Mouse (Mus musculus): ENCODE measurements at regions not wholly inside any gene's neighbourhood (a gene's known extent, or its start where the extent isn't known, plus 50 kb on each side); places are given as distances from the start of the nearest gene placed in this dataset.
"Not testable (repeated sequence)": the region's sequence is repeated elsewhere in the genome, so short reads cannot be mapped to it uniquely, and the experiment has no call there.

DNA sequence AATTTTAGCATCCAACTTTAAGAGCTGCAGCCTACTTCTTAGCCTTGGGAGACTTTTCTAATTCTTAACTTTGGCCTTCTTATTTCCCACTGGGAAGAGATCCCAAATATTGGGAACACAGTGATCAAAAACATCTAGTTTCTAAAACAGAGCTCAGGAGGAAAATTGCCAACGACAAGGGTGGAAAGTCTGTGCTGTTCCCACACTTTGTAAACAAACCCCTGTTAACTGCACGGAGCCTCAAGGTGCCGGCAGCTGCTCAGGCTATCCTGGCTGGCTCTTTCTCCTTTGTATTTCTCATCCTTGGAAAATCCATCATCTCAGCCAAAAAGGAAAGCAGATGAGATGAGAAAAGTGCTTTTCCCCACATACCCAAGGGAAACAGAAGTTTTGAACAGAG, 84.9 kb downstream of the Impad1 start:
- DNase-seq = no peak

DNA sequence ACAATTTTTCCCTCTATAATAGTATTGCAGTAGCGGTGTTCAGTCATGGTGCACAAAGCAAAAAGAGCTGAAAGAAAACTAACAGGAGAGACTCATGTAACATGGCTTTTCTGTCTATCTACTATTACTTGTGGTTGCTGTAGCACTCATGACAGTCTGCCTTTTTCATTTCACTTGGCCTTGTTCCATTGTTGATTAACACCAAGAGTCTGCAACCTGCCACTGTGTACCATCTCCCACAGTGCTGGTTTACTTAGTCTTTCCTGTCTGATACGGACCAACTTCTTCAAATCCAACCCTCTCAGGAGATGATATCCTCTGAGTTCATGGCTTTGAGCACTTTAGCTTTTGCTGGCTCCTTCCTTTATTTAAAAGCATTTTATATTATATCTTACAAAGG, 94.1 kb downstream of the Impad1 start:
- DNase-seq = no peak

DNA sequence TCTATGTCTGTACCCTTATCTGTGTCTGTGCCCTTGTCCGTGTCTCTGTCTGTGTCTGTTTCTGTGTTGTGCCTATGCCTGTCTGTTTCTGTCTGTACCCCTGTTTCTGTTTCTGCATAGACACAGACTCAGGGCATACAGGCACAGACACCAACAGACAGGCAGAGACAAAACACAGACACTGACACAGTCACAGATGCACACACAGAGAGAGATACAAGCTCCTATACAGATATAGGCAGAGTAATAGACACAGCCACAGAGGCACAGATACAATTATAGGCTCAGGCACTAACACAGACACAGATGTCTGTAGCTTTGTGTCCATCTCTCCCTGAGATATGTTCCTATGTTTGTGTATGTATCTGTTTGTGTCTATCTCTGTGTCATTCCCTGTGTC, 97.7 kb downstream of the Impad1 start:
- no peak for DNase-seq

DNA sequence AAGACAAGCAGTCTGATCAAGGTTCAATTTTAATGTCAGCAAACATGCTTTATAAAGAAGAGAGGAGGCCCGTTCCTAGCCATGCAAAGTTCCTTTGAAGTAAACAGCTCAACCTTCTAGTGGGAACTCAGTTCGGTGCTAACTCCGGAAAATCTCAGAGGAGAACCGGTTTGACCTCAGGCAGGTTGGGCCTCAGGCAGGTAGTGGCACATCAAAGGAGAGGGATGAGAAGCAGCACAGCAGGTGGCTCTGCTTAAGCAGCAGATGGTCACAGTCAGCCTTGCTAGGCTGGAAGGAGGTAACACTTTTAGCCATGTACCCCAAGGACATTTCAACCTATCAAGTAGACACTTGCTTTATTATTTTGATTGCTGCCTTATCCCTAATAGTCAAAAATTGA, 106.2 kb downstream of the Impad1 start:
- DNase-seq = no peak

DNA sequence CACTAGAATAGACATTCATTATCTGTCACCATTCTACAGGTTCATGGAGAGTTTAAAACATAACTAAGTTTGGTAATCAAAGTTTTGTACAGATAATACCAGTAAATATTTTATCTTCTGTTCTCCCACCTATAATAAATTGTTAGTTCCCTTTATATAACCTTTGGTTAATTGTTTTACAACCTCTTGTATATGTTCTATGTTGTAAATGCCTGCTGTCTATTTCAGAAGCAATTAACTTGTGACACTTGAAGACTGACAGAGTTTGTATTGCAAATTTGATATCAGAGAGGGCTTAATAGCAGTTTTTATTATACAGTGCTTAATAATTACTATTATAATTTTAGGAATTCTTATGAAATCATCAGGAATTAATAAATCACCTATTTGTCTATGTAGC, 118.5 kb downstream of the Impad1 start:
- DNase-seq = no peak

DNA sequence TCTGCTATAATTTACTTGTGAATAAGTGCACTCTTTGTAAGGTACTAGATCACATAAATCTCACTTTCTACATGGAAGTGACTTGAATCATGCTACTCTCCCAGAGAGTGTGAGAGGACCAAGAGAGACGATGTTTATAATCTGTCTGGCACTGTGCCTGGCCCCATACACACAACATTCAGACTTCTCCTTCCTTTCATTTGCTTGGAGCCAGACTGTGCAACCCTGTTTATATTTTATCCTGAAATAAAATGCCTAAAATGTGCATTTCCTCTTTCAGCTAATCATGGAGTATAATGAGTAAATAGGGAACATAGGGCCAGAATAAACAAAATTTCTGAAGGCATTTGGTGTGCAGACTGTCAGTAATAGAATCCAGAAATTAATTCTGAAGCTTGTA, 142.9 kb downstream of the Impad1 start:
- no peak for DNase-seq

DNA sequence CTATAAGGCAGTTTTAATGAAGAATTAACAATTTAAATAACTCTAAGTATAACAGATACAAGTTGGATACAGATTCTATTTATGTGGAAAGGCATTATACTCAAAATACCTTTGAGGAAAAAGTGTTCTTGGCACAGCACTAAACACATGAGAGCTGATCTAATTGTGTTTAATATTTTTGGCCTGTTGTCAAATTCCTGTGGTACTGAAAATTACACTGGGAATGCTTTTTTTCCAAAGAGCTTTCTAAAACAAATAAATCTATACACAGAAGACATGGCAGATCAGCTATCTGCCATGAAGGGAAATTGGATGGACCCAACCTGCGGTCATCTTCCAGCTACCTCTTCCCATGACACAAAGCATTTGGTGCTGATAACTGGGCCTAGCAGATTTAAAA, 147.9 kb downstream of the Impad1 start:
- no peak for DNase-seq

DNA sequence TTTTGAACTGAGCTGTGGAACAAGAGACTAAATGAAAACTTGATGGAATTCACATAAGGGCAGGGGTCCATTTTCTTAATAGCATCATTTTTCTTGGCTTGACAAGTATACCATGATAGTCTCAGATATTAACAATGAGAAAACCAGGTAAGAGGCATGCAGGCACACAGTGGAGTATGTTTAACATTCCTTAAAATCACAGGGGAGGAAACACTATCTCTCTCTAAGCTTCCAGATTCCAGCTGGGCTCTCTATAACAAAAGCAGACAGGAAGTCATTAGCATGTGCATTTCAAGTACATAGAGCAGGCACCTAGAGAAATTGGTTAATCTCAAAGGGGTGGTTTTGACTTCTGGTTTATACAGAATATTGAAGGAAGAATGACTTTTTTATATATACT, 156.9 kb downstream of the Impad1 start:
- no peak for DNase-seq

DNA sequence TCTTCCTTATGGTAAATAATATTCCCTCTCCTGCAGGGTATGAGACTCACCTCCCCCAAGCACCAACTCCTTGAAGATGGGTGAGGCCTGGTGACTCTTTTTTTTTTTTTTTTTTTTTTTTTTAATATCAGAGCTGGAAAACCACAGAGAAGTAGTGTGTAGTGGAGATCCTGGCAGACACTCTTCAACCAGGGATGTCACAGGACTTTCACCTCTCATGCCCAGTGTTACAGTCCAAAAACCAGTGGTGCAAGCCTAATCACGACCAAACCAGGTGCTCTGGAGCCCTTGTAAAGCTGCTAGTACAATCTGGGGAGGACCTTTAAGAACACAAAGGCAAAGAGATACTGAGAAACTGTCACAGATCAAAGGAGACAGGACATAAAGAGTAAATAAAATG, 157.3 kb downstream of the Impad1 start:
- no peak for DNase-seq

DNA sequence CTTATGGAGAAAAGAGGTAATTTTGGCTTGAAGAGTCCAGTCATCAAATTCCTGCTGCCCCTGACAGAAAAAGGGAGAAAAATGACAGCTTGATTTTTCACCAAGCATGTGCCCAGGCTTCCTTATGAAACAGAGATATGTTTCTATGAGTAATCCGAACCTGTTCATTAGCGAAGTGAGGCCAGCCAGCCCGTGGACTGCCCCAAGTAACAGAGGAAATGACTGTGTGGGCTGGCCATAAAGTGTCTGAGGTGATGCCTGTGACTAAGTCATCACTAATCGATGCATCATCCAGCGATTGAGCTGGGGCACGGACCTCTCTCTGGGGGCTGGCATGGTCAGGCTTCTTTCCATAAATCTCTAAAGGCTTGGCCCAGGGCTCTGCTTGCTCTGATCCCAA, 157.8 kb downstream of the Impad1 start:
- peak; percentile 3 for DNase-seq

DNA sequence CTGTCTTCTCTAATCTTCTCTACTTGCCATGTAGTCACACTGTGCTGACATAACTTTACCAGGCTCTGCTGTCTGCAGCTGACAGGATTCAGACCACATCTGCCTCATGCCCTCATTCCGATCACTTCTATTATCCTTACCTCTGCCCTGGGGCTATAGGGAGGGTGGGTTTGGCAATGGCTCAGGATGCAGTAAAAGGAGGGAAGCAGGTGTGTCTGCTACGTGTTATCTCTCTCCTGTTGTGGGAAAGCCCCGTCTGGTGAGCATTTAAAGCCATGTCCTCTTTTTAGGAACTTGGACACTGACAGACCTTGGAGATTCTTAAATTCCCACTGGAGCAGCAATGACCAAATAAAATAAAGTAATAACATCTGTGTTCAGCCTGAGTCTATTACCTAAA, 158.5 kb downstream of the Impad1 start:
- DNase-seq = no peak

DNA sequence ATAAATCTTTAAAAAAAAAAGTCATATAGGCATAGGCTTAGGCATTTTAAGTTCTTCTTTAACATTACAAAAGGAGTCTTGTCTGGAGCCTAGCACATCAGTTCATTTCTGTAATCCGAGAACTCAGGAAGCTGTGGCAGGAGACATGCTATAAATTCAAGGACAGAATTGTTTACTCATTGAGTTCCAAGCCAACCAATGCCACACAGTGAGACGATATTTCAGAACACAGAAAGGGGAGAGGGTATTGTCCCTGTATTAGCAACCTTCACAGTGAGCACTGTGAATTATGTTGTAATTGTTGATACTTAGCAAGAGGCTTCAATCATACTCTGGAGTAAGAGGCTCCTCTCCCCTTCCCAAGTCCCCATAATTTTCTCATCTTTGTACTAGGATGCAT, 162.4 kb downstream of the Impad1 start:
- DNase-seq = no peak

DNA sequence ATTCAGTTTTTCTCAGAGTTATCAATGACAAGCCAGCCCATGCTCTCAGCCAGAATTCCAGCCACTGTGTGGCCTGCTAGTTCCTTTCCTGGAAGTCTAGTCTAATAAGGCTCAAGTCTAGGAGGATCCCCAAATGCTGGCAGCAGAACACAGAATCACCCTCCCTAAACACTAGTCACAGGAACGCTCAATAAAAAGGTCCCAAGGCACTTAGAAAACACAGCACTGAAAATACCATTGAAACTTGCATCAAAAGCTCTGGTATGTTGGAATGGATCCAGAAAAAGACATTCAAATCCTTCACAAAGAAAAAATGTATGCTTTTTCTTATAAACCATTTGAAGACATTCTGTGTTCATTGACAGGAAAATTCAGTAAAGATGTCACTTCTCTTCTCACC, 163.9 kb downstream of the Impad1 start:
- no peak for DNase-seq

DNA sequence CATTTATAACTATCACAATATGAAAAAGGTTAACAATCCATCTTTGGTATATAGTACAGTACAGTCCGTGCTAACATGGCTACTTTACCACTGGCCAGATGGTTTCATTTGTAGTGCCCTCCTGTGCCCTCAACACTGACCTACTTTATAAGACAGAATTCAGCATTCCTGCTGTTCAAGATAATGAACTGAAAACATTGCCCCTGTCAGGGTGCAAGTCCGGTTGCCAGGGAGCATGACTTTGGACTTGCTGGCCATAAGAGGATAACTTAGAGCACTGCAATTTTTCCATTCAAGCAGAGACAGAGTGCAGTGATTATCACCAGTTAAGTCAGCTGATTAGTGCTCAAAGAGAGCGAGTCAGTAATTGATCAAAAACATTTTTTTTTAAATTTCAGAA, 169.3 kb downstream of the Impad1 start:
- DNase-seq = no peak

DNA sequence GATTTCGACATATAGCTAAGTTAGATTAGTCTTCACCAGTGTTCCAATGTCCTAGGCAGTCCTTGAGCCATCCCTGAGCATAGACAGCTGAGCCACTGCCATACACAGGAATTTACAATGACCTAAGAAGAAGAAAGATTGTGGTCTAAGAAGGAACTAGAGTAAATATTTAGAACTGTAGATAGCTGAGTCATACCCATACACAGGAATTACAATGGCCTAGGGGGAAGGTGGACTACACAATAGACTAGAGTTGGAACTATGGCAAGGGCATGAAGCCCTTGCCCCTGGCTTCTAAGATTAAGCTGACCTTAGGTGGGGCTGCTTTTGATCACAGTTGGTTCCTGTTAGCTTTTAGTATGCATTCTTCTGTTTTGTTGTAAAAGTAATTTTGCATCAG, 173.0 kb downstream of the Impad1 start:
- not testable (repeated sequence) for DNase-seq

DNA sequence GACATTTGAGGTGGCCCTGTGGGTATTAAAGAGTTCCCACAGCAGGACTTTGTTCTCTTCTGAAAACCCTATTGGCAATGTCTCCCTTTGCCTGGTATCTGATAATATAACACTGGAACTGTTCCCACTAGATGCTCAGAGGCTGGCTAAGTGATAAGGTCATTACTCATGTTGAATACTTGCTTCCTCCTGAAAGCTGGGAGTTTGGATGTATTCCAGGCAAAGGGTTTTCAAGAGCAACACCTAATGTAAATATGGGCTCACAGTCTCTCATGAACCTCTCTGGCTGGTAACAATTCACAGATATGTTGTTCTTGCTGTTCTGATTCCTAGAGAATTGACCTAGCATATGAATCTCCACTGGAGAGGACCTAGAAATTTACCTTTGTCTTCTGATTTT, 178.6 kb downstream of the Impad1 start:
- DNase-seq = no peak

Data from adrenal gland, postnatal 14 days (tissue).